Mouse (Mus musculus) liver, embryonic 11.5 days (tissue): ENCODE data around the gene Trim12c. TPM values are rescaled to one million over a fixed set of nuclear protein-coding genes. Genes with fewer than 3 reads are reported as not detected.
"Not testable (repeated sequence)": the region's sequence is repeated elsewhere in the genome, so short reads cannot be mapped to it uniquely, and the experiment has no call there.

Experiments used
- ATAC-seq: fragments of 200-750 bp; cut with Nextera tagmentation; replicated peaks from 2 replicates; pipeline ENCODE4 v1.8.0; 2017; ENCODE audit warnings: moderate number of reproducible peaks, mild to moderate bottlenecking, moderate TSS enrichment, moderate library complexity; ENCODE audit not compliant: low FRiP score
- DNase-seq: peaks from one replicate; pipeline ENCODE4 v3.0.0-alpha.2; 2017; ENCODE audit warnings: low spot score
- H3K27ac ChIP-seq: fragments of 300-500 bp; sonication (generic); 2 replicates; pipeline ENCODE4 v1.5.1; 2014; ENCODE audit warnings: mild to moderate bottlenecking, low read depth, low read length, control low read depth
- H3K27me3 ChIP-seq: fragments of 300-500 bp; sonication (generic); replicated peaks from 2 replicates; pipeline ENCODE4 v1.6.1; 2014; ENCODE audit warnings: low read length, mixed read lengths; ENCODE audit not compliant: control insufficient read depth, insufficient read depth
- H3K36me3 ChIP-seq: fragments of 300-500 bp; sonication (generic); 2 replicates; pipeline ENCODE4 v1.6.1; 2014; ENCODE audit warnings: mild to moderate bottlenecking, low read length, moderate library complexity, mixed read lengths; ENCODE audit not compliant: control insufficient read depth, insufficient read depth
- H3K4me1 ChIP-seq: fragments of 300-500 bp; sonication (generic); replicated peaks from 2 replicates; pipeline ENCODE4 v1.6.1; 2014; ENCODE audit warnings: low read length, mixed read lengths; ENCODE audit not compliant: control insufficient read depth, insufficient read depth
- H3K4me2 ChIP-seq: fragments of 300-500 bp; sonication (generic); 2 replicates; pipeline ENCODE4 v1.6.1; 2014; ENCODE audit warnings: mild to moderate bottlenecking, control low read depth, moderate library complexity
- H3K4me3 ChIP-seq: fragments of 300-500 bp; sonication (generic); 2 replicates; pipeline ENCODE4 v1.5.1; 2014; ENCODE audit warnings: low read depth, low read length, control low read depth
- H3K9ac ChIP-seq: fragments of 300-500 bp; sonication (generic); 2 replicates; pipeline ENCODE4 v1.6.1; 2014; ENCODE audit warnings: low read depth, low read length, control low read depth
- H3K9me3 ChIP-seq: fragments of 300-500 bp; sonication (generic); 2 replicates; pipeline ENCODE4 v1.6.1; 2016; ENCODE audit warnings: low read length, inconsistent platforms, mixed read lengths; ENCODE audit not compliant: control insufficient read depth
- WGBS: fragments of 180-500 bp; shearing (Covaris S2); extraction: QIAGEN DNeasy Blood & Tissue Kit; methylation state at CpG from one replicate; pipeline ENCODE4 v1.1.7; 2014; 5-methylcytosine and 5-hydroxymethylcytosine counted together
- polyA plus RNA-seq: library from polyadenylated mRNA; unstranded; fragments of >200 nt; fragmentation: Nextera tagmentation; extraction: Ambion mirVana; gene quantifications from 2 replicates; pipeline ENCODE4 v1.2.1, GENCODE M21; 2014

Gene Trim12c
- polyA plus RNA-seq, 1 experiment from 2014 or later: 1.2 TPM

DNA sequence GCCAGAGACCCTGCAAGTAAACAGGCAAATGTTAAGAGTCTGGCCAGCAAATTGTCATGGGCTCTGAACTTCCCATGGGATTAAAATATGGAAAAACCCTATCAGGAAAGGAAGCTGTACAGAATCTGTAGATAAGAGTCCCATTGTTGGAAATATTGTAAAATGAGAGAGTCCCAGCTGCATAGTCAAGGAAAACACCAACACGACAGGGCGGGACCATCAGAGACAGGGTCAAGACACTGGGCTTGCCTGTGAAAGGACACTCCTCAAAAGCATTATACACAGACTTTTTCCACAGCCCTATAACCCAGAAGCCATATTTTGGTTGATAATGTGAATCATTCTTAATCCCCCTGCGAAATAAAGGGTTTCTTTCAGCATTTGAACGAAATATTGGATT is 12.4 kb downstream of the Trim12c start:
- not testable (repeated sequence) for H3K4me1 ChIP-seq, H3K27ac ChIP-seq, H3K27me3 ChIP-seq, DNase-seq, H3K9me3 ChIP-seq, H3K4me3 ChIP-seq, ATAC-seq, H3K4me2 ChIP-seq, H3K36me3 ChIP-seq, H3K9ac ChIP-seq
- WGBS: 79% methylated on average over 2 of the region's 4 CpGs

DNA sequence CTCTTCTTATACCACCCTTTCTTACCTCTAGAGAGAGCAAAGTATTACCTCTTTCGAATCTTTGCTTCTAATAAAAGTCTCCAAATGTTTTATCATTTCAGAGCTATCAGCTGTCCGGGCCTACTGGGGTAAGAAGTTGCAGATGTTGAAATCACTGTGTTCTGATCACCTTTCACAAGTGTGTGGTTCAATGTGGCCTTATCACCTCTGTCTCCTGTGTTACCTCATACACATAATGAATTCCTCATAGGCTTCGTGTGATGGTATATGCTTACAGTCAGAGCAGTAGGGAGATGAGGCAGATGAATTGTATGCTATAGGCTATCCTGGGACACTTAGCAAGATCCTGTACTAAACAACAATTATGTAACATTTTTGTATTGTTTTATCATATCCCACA is 17.6 kb downstream of the Trim12c start:
- not testable (repeated sequence) for H3K36me3 ChIP-seq, H3K4me1 ChIP-seq, H3K9me3 ChIP-seq, H3K27me3 ChIP-seq, H3K4me3 ChIP-seq, DNase-seq, H3K27ac ChIP-seq, H3K9ac ChIP-seq, H3K4me2 ChIP-seq, ATAC-seq
- WGBS: 69% methylated on average over 3 of the region's 3 CpGs

DNA sequence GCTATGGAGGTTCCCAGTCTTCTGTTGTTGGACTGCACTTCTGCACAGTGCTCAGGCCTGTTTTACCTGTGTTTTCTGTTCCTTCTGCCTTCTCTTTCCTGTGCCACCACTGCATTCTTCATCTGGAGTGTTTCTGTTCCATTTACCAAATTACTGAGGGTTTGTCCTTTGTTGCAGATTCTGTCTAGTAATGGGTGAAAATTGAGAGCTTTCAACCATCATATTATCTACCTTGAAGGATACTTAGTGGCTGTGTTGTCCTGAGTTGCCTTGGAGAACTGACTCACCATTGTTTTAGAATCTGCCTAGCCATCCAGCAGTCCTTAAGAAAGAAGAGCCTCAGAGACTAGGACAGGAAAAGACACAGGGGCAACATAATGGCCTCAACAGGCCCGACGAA is 24.0 kb downstream of the Trim12c start, which contains the start of gene Trim34b:
TSS of gene Trim34b (plus strand) at position 301 of the 400 bp plus-strand sequence.
- not testable (repeated sequence) for H3K9ac ChIP-seq, H3K9me3 ChIP-seq, H3K36me3 ChIP-seq, H3K4me1 ChIP-seq, H3K27ac ChIP-seq, H3K4me2 ChIP-seq, H3K27me3 ChIP-seq, DNase-seq, H3K4me3 ChIP-seq, ATAC-seq
- WGBS: 85% methylated on average over 2 of the region's 2 CpGs

GRCm38 (mm10) chr7:104322028-104322427 is 31.1 kb downstream of the Trim12c start:
- ATAC-seq: no peak
- no peak overlapping the region for H3K4me3 ChIP-seq
- H3K27me3 ChIP-seq: no peaks in the 10 kb centered on the region
- no peak for DNase-seq
- H3K4me1 ChIP-seq: no peaks in the 10 kb centered on the region
- 74% methylated on average over 9 of the region's 9 CpGs for WGBS
- no peaks in the 10 kb centered on the region for H3K36me3 ChIP-seq
- H3K27ac ChIP-seq: no peak overlapping the region
- H3K4me2 ChIP-seq: no peak overlapping the region
- H3K9me3 ChIP-seq: no peaks in the 10 kb centered on the region
- no peak overlapping the region for H3K9ac ChIP-seq

DNA sequence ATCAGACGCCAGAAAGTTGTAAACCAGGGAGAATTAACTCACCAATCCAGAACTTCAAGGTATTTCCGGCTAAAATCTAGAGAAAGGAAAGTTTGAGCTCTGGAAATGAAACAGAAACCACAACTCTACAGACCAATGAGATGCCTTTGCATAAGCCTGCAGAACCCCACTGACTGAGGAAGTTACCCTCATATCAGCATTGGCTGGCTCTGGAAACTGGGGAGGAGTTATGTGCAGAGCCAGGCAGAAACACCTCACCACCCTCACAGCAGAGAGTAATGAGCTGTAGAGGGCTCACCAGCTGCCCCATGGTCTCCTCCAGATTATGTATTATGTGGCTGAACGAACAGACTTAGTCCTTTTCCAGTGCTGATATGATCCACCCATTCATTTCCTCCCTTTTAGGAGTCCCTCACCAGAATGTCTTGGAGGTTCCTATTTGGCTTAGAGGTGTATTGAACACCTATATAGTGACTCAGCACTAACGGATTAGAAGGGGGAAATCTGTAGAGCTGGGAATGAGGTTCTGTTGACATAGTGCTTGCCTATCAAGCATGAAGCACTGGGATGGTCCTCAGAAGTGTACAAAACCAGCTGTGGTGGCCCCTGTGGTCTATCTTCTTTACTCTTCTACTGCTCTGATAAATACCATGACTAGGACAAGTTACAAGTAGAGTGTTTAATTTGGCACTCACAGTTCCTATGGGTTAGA is 37.6 kb downstream of the Trim12c start, which contains the start of gene Trim12a:
TSS of gene Trim12a (minus strand) at position 98 of the 712 bp plus-strand sequence.
- H3K4me1 ChIP-seq, H3K9me3 ChIP-seq, H3K27ac ChIP-seq, DNase-seq, H3K27me3 ChIP-seq, H3K36me3 ChIP-seq: not testable (repeated sequence)
- ATAC-seq: peak; percentile 98
- Histone ChIP-seq H3K4me2 (peak within 1 kb of the TSS; percentile 61), H3K4me3 (peak within 1 kb of the TSS; percentile 51), H3K9ac (peak within 1 kb of the TSS; percentile 48)
- 14% methylated on average over 4 of the region's 4 CpGs for WGBS

DNA sequence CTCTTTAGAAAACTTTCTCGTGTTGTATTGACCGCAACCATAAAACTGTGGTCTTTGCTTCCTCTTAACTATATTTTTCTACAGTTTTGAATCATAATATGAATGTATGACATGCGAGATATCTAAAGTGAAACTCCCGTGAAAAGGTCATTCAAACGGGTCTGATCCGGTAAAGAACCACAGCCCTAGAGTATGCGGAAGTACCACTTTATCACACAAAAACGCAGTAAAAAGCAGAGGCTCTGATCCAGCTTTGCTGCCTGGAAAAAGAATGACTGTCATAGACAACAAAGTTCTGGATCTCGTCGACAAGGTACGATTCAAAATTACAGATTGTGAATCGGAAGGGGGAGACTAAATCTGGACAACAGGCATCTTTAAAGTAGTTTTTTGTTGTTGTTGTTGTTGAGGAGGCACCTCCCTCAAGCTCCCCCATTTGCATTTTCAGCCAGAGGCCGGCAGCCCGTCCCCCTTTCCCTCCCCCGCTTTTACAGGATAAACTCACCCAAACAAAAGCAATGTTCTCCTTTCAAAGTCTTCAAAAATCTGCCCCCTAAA is 38.3 kb downstream of the Trim12c start:
- peak overlapping the region; percentile 51 for H3K4me3 ChIP-seq
- H3K36me3 ChIP-seq: no peaks in the 10 kb centered on the region
- H3K4me1 ChIP-seq: no peaks in the 10 kb centered on the region
- DNase-seq (peak; percentile 47), ATAC-seq (peak; percentile 72)
- H3K27me3 ChIP-seq: no peaks in the 10 kb centered on the region
- 8% methylated on average over 15 of the region's 15 CpGs for WGBS
- H3K9ac ChIP-seq: peak overlapping the region; percentile 48
- H3K27ac ChIP-seq: no peak overlapping the region
- H3K4me2 ChIP-seq: peak overlapping the region; percentile 61
- no peaks in the 10 kb centered on the region for H3K9me3 ChIP-seq

DNA sequence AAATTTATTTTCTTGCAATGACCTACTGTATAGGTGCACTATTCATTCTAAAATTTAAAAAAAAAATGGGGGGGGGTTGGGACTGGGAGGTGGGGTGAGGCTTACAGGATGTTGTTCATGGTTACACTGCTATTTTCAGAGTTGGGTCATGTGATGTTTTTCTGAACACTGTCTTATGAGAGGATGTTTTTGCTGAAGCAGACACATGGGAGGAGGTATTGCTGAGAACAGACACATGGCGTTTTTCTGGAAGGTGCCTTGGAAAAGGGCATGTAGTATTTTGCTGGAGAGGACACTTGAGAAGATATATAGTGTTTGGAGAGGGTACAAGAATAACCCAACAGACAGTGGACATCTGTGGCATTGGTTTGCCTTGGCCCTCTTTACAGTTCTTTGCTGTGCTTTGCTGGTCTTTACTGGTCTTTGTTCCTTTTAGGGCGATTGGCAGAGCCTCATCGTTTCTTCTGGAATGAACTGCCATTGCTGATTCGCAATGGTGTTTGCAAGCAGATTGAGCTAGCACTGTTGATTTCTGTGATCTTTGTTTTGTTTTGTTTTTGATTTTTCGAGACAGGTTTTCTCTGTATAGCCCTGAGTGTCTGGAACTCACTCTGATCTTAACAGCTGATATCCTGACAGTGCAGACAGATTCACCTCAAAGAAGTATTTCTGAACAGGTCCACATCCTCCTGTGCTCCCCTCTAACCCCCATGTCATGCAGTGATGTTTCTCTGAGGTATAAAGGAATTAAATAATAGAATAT is 61.3 kb downstream of the Trim12c start:
- DNase-seq: no peak
- no peak for ATAC-seq
- no peak overlapping the region for H3K9ac ChIP-seq
- no peak overlapping the region for H3K4me3 ChIP-seq
- 74% methylated on average over 5 of the region's 5 CpGs for WGBS
- H3K27me3 ChIP-seq: no peaks in the 10 kb centered on the region
- no peak overlapping the region for H3K4me2 ChIP-seq
- no peaks in the 10 kb centered on the region for H3K9me3 ChIP-seq
- H3K27ac ChIP-seq: no peak overlapping the region
- H3K4me1 ChIP-seq: no peaks in the 10 kb centered on the region
- H3K36me3 ChIP-seq: no peaks in the 10 kb centered on the region

- no peak for DNase-seq
- Histone ChIP-seq H3K4me3 (no peak overlapping the region), H3K4me1 (no peaks in the 10 kb centered on the region), H3K9me3 (no peaks in the 10 kb centered on the region), H3K27me3 (no peaks in the 10 kb centered on the region), H3K4me2 (no peak overlapping the region), H3K9ac (no peak overlapping the region), H3K36me3 (no peaks in the 10 kb centered on the region), H3K27ac (no peak overlapping the region)
- 83% methylated on average over 1 of the region's 1 CpGs for WGBS
- ATAC-seq: no peak
Measured at GRCm38 (mm10) chr7:104290641-104291040, 62.5 kb downstream of the Trim12c start.
